Mouse (Mus musculus): ENCODE measurements around the gene 1700037H04Rik. TPM values are rescaled to one million over a fixed set of nuclear protein-coding genes. Genes with fewer than 3 reads are reported as not detected.

The 1700037H04Rik gene
- polyA plus RNA-seq, 1 experiment from 2014 or later: 61.6 TPM

DNA sequence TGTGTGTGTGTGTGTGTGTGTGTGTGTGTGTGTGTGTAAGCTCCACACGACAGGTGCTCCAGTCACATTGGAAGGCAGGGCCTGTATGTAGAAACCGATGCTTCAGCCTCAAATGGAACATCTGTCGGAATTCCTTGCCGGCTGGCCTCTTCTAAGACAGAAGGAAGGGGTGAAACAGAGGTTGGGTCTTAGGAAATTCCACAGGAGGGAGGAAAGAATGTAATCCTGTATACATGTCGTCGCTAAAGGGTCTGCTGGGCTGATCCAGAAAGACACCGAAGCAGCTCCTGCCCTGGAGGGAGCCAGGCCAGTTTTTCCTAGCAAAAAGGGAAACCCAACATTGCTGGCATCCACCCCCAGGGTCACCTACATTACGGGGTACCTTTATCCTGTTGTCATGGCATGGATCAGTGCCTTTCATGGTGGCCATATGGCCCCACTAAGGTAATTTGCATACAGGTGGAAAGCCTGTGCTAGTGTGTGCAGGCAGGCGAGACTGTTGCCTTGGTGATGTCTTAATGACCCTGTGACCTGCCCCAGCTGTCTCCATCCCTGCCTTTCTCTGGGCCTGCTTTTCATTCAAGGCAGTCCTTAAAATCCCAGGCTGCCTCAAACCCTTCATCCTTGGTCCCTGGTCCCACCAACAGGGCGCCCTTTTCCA, 30.6 kb upstream of the 1700037H04Rik start:
- ATAC-seq (no peak), DNase-seq (no peak)
- Histone ChIP-seq H3K9ac (replicated peaks) (peak overlapping the region; percentile 78; the same call in 1 of the 2 replicates), H3K4me3 (ENCODE audit: low read depth, low read length) (peak overlapping the region; percentile 74; the same call in 1 of the 2 replicates), H3K27me3 (ENCODE audit: insufficient read depth, low read length) (no peaks in the 10 kb centered on the region), H3K36me3 (replicated peaks; ENCODE audit: insufficient read depth, low read length) (peaks cover 61% of the 10 kb centered on the region), H3K9me3 (ENCODE audit: low read length) (no peaks in the 10 kb centered on the region), H3K27ac (ENCODE audit: low read depth) (peak overlapping the region; percentile 85), H3K4me2 (ENCODE audit: low read depth, low read length) (peak overlapping the region; percentile 86), H3K4me1 (ENCODE audit: insufficient read depth) (peaks cover 37% of the 10 kb centered on the region)
- TF ChIP-seq EP300 (IDR thresholded peaks at IDR 0.05; ENCODE audit: low read depth): no peak
- TF ChIP-seq CTCF (IDR thresholded peaks at IDR 0.05; ENCODE audit: low read depth): no peak
- WGBS (ENCODE audit: insufficient replicate concordance): 77% methylated on average over 10 of the region's 10 CpGs

DNA sequence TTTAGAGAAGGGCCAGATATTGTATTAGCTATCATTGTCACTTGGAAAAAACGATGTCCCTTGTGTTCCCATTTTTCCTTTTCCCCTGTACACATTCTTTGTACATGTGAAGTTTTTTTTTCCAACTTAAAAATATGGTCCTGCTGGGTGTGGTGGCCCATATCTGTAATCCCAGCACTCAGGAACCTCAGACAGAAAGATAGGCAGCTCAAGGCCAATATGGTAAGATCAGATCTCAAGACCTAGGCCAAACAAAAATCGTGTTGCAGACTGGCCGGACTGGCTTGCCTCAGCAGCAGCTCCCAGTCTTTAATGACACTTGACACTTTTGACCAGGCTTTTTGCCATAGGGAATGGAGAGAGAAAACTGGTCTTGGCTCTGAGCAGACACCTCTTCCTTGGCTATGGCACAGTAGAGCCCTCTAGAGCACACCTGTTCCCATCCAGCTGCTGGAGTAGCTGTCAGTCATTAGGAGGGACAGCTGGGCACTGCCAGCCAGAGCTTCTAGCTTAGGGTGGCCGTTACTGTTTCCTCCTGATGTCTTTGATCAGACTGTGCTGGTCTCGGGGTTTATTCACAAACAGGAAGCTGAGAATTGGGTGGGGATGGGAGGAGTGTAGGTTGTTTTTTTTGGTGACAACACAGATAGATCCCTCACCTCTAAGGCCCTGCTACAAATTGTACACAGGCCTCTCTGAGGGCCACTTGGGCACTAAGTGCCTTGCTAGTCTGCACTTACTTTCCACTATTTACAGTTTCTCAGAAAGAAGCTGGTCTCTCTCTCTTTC, 29.8 kb upstream of the 1700037H04Rik start:
- H3K27ac ChIP-seq (ENCODE audit: low read depth): peak overlapping the region; percentile 85
- no peaks in the 10 kb centered on the region for H3K9me3 ChIP-seq (ENCODE audit: low read length)
- peak overlapping the region; percentile 74 for H3K4me3 ChIP-seq (ENCODE audit: low read depth, low read length)
- H3K36me3 ChIP-seq (replicated peaks; ENCODE audit: insufficient read depth, low read length): peaks cover 57% of the 10 kb centered on the region
- WGBS (ENCODE audit: insufficient replicate concordance): 37% methylated on average over 5 of the region's 5 CpGs
- ATAC-seq: peak; percentile 31; the same call in 1 of the 2 replicates
- peak overlapping the region; percentile 78 for H3K9ac ChIP-seq (replicated peaks)
- no peaks in the 10 kb centered on the region for H3K27me3 ChIP-seq (ENCODE audit: insufficient read depth, low read length)
- peaks cover 37% of the 10 kb centered on the region for H3K4me1 ChIP-seq (ENCODE audit: insufficient read depth)
- TF ChIP-seq CTCF (IDR thresholded peaks at IDR 0.05; ENCODE audit: low read depth) (no peak), EP300 (IDR thresholded peaks at IDR 0.05; ENCODE audit: low read depth) (peak; percentile 94)
- peak overlapping the region; percentile 86 for H3K4me2 ChIP-seq (ENCODE audit: low read depth, low read length)
- peak; percentile 32 for DNase-seq

DNA sequence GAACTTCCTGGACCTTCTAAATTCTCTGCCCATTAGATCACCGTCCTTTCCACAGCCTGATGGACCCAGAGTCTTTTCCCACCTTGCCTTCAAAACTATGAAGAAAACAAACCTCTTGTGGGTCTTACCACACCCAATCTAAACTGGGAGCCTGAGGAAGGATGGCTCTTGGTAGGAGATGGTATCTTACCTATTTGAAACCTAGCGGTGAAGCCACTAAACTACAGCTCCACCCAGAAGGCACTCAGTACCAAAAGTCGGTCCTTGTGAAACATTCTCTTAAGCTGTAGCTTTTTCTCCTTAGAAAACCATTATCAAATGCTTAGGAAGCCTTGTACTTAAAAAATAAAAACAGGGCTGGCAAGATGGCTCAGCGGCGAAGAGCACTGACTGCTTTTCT, 28.4 kb upstream of the 1700037H04Rik start:
- no peaks in the 10 kb centered on the region for H3K9me3 ChIP-seq (ENCODE audit: low read length)
- H3K4me2 ChIP-seq (ENCODE audit: low read depth, low read length): peak overlapping the region; percentile 86
- H3K4me1 ChIP-seq (ENCODE audit: insufficient read depth): peaks cover 37% of the 10 kb centered on the region
- peak; percentile 59 for TF ChIP-seq CTCF (IDR thresholded peaks at IDR 0.05; ENCODE audit: low read depth)
- TF ChIP-seq EP300 (IDR thresholded peaks at IDR 0.05; ENCODE audit: low read depth): peak; percentile 34; the same call in 1 of the 2 replicates
- H3K36me3 ChIP-seq (replicated peaks; ENCODE audit: insufficient read depth, low read length): peaks cover 43% of the 10 kb centered on the region
- WGBS (ENCODE audit: insufficient replicate concordance): 77% methylated on average over 5 of the region's 5 CpGs
- peak overlapping the region; percentile 74 for H3K4me3 ChIP-seq (ENCODE audit: low read depth, low read length)
- H3K9ac ChIP-seq (replicated peaks): peak overlapping the region; percentile 78
- no peak for DNase-seq
- no peak for ATAC-seq
- H3K27me3 ChIP-seq (ENCODE audit: insufficient read depth, low read length): no peaks in the 10 kb centered on the region
- peak overlapping the region; percentile 85 for H3K27ac ChIP-seq (ENCODE audit: low read depth)

DNA sequence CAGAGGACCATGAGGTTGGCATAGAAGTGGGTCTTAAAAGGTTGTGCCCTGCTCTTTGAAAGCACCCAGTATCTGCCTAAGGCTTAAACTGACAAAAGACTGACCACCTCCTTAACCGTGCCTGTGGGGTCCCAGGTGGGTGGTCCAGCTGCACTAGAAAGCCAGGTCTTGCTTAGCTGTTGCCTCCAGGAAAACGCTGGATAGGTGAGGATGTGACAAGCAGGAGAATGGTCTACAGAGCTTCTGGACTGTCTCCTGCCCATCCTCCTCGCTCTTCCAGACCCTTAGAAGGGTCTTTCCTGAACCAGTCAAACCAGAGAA, 27.7 kb upstream of the 1700037H04Rik start:
- no peak for ATAC-seq

DNA sequence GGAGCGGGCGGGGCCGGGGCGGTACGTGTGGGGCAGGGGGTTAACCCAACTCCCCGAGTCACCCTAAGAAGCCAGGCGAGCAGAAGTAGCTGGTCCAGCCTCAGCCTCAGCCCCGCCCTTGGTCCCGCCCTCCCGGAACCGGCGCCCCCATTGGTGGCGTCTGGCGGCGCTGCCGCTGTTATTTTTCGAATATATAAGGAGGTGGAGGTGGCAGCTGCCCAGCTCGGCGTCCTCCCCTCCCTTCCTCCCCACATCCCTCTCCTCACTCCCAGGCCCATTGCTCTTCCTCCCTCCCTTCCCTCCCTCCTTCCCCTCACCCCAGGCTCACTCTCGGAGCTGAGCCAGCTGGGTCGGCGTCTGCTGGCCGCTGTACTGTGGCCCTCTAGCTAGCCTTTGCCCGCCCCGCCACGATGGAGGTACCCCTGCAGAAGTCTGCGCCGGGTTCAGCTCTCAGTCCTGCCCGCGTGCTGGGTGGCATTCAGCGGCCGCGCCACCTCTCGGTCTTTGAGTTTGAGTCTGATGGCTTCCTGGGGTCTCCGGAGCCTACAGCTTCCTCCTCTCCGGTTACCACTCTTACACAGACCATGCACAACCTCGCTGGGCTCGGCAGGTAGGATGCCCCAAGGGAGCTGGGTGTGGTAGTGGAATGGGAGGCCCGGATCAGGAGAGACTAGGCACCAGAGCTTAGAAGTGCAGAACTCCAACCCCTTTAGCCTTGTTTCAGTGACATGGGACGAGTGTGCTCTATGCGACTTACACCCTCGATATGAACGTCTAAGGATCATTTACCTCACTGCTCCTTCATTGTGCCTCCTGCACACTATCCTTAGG, 27.1 kb upstream of the 1700037H04Rik start, which contains the start of the genes Cdc25b and Spef1:
Gene Cdc25b, plus strand, starts transcription at position 179 of the 831 bp plus-strand sequence.
Gene Spef1, minus strand, starts transcription at position 512 of the 831 bp plus-strand sequence.
- WGBS (ENCODE audit: insufficient replicate concordance): 1% methylated on average over 40 of the region's 43 CpGs
- DNase-seq (peak; percentile 94), ATAC-seq (peak; percentile 88)
- Histone ChIP-seq H3K4me2 (ENCODE audit: low read depth, low read length) (peak within 1 kb of the TSS; percentile 86), H3K4me1 (ENCODE audit: insufficient read depth) (peaks cover 37% of the 10 kb centered on the region), H3K27me3 (ENCODE audit: insufficient read depth, low read length) (no peaks in the 10 kb centered on the region), H3K9me3 (ENCODE audit: low read length) (no peaks in the 10 kb centered on the region), H3K36me3 (replicated peaks; ENCODE audit: insufficient read depth, low read length) (peaks cover 31% of the 10 kb centered on the region), H3K4me3 (ENCODE audit: low read depth, low read length) (peak within 1 kb of the TSS; percentile 74), H3K9ac (replicated peaks) (peak within 1 kb of the TSS; percentile 78), H3K27ac (ENCODE audit: low read depth) (peak within 1 kb of the TSS; percentile 85)
- TF ChIP-seq CTCF (IDR thresholded peaks at IDR 0.05; ENCODE audit: low read depth) (peak; percentile 46), EP300 (IDR thresholded peaks at IDR 0.05; ENCODE audit: low read depth) (no peak; the same call in 1 of the 2 replicates)

More for the DNA sequence above, 27.7 kb upstream of the 1700037H04Rik start:
- no peak for DNase-seq
- peak overlapping the region; percentile 86 for H3K4me2 ChIP-seq (ENCODE audit: low read depth, low read length)
- peak overlapping the region; percentile 74 for H3K4me3 ChIP-seq (ENCODE audit: low read depth, low read length)
- no peaks in the 10 kb centered on the region for H3K27me3 ChIP-seq (ENCODE audit: insufficient read depth, low read length)
- no peaks in the 10 kb centered on the region for H3K9me3 ChIP-seq (ENCODE audit: low read length)
- no peak for TF ChIP-seq CTCF (IDR thresholded peaks at IDR 0.05; ENCODE audit: low read depth)
- TF ChIP-seq EP300 (IDR thresholded peaks at IDR 0.05; ENCODE audit: low read depth): no peak
- H3K4me1 ChIP-seq (ENCODE audit: insufficient read depth): peaks cover 37% of the 10 kb centered on the region
- peak overlapping the region; percentile 85 for H3K27ac ChIP-seq (ENCODE audit: low read depth)
- H3K36me3 ChIP-seq (replicated peaks; ENCODE audit: insufficient read depth, low read length): peaks cover 35% of the 10 kb centered on the region
- peak overlapping the region; percentile 78 for H3K9ac ChIP-seq (replicated peaks)
- WGBS (ENCODE audit: insufficient replicate concordance): 42% methylated on average over 3 of the region's 3 CpGs

All from liver, postnatal 0 days (tissue).